ENCODE assay signal across 29 mouse cellular contexts in genomic region chr12:107769801-107770515, GRCm38 (mm10).
DNase-seq lines count a peak whose midpoint lies in the region; ATAC-seq and TF ChIP-seq lines count a peak whose summit lies in the region.
"Had no signal": no experiment of that assay in that cellular context is flagged by ENCODE, and none has a peak within 500 bp of the region (broad histone marks: within the 10 kb centered on the region; RNA-seq: fewer than 3 reads in every experiment).

No protein-coding gene starts in this region.

- ATAC-seq in forebrain, embryonic 11.5 days (replicated peaks; ENCODE audit: low FRiP score), result no peak
- no peak for ATAC-seq in forebrain, embryonic 12.5 days (ENCODE audit: low FRiP score)
- ATAC-seq in intestine, embryonic 15.5 days, result peak; percentile 43; the same call in 1 of the 2 replicates
- ATAC-seq in intestine, postnatal 0 days, result no peak
- ATAC-seq: hindbrain, postnatal 0 days; midbrain, embryonic 15.5 days had no signal

- 73% methylated on average over 13 of the region's 13 CpGs for WGBS in forebrain, embryonic 11.5 days
- 66% methylated on average over 13 of the region's 13 CpGs for WGBS in forebrain, embryonic 12.5 days
- 62% methylated on average over 13 of the region's 13 CpGs for WGBS in intestine, embryonic 15.5 days
- WGBS in intestine, postnatal 0 days, result 63% methylated on average over 13 of the region's 13 CpGs

- H3K9ac ChIP-seq in forebrain, embryonic 11.5 days (ENCODE audit: low read length), result no peak overlapping the region
- H3K9ac ChIP-seq in forebrain, embryonic 12.5 days, result no peak overlapping the region
- no peak overlapping the region for H3K9ac ChIP-seq in intestine, embryonic 15.5 days
- H3K9ac ChIP-seq in intestine, postnatal 0 days (ENCODE audit: low read depth, low read length), result no peak overlapping the region
- H3K9ac ChIP-seq: embryonic facial prominence, embryonic 13.5 days; heart, embryonic 13.5 days; hindbrain, embryonic 12.5 days; limb, embryonic 12.5 days; liver, embryonic 15.5 days; lung, embryonic 14.5 days; midbrain, embryonic 15.5 days had no signal

- no peaks in the 10 kb centered on the region for H3K4me1 ChIP-seq in forebrain, embryonic 11.5 days (replicated peaks; ENCODE audit: control insufficient read depth, insufficient read depth, low read length)
- H3K4me1 ChIP-seq in forebrain, embryonic 12.5 days, result peaks cover 6% of the 10 kb centered on the region
- H3K4me1 ChIP-seq in intestine, embryonic 15.5 days (replicated peaks), result no peaks in the 10 kb centered on the region
- H3K4me1 ChIP-seq in intestine, postnatal 0 days (replicated peaks; ENCODE audit: control insufficient read depth, insufficient read depth, low read length), result 0 out of 2 replicates have a peak, but pooled peaks cover 4% of the 10 kb centered on the region
- H3K4me1 ChIP-seq: heart, embryonic 13.5 days; limb, embryonic 12.5 days; liver, embryonic 15.5 days; midbrain, embryonic 15.5 days had no signal

- no peak overlapping the region for H3K4me2 ChIP-seq in forebrain, embryonic 11.5 days (ENCODE audit: low read depth, low read length, severe bottlenecking)
- no peak overlapping the region for H3K4me2 ChIP-seq in forebrain, embryonic 12.5 days
- H3K4me2 ChIP-seq in intestine, embryonic 15.5 days (replicated peaks), result no peak overlapping the region
- H3K4me2 ChIP-seq in intestine, postnatal 0 days (replicated peaks; ENCODE audit: low read depth), result no peak overlapping the region
- H3K4me2 ChIP-seq: embryonic facial prominence, embryonic 13.5 days; heart, embryonic 13.5 days; hindbrain, embryonic 12.5 days; limb, embryonic 12.5 days; liver, embryonic 15.5 days; lung, embryonic 14.5 days; midbrain, embryonic 15.5 days had no signal

- H3K4me3 ChIP-seq in forebrain, embryonic 11.5 days (ENCODE audit: low read depth, low read length), result no peak overlapping the region
- H3K4me3 ChIP-seq in forebrain, embryonic 12.5 days (replicated peaks), result no peak overlapping the region
- no peak overlapping the region for H3K4me3 ChIP-seq in intestine, embryonic 15.5 days (replicated peaks)
- H3K4me3 ChIP-seq in intestine, postnatal 0 days (ENCODE audit: low read depth, low read length), result no peak overlapping the region
- H3K4me3 ChIP-seq: embryonic facial prominence, embryonic 13.5 days; forebrain, embryonic 10.5 days; heart, embryonic 13.5 days; hindbrain, embryonic 12.5 days; left cerebral cortex, adult 2 months; limb, embryonic 12.5 days; liver, embryonic 15.5 days; midbrain, embryonic 15.5 days had no signal

- no peaks in the 10 kb centered on the region for H3K36me3 ChIP-seq in forebrain, embryonic 11.5 days (ENCODE audit: control insufficient read depth, insufficient read depth, low read length)
- H3K36me3 ChIP-seq in forebrain, embryonic 12.5 days (replicated peaks), result no peaks in the 10 kb centered on the region
- H3K36me3 ChIP-seq in intestine, embryonic 15.5 days, result no peaks in the 10 kb centered on the region
- no peaks in the 10 kb centered on the region for H3K36me3 ChIP-seq in intestine, postnatal 0 days (ENCODE audit: control insufficient read depth, insufficient read depth)
- H3K36me3 ChIP-seq: embryonic facial prominence, embryonic 13.5 days; forebrain, embryonic 10.5 days; G1E; heart, embryonic 13.5 days; hindbrain, embryonic 12.5 days; limb, embryonic 12.5 days; liver, embryonic 15.5 days; midbrain, embryonic 15.5 days had no signal

- no peak overlapping the region for H3K27ac ChIP-seq in forebrain, embryonic 11.5 days (ENCODE audit: low read depth, low read length)
- H3K27ac ChIP-seq in forebrain, embryonic 12.5 days, result no peak overlapping the region
- H3K27ac ChIP-seq in intestine, embryonic 15.5 days, result no peak overlapping the region
- no peak overlapping the region for H3K27ac ChIP-seq in intestine, postnatal 0 days (ENCODE audit: low read depth, low read length)
- H3K27ac ChIP-seq: embryonic facial prominence, embryonic 13.5 days; forebrain, embryonic 10.5 days; heart, embryonic 13.5 days; hindbrain, embryonic 12.5 days; hindbrain, postnatal 0 days; left cerebral cortex, adult 2 months; limb, embryonic 12.5 days; liver, embryonic 15.5 days; midbrain, embryonic 15.5 days had no signal

- no peaks in the 10 kb centered on the region for H3K9me3 ChIP-seq in forebrain, embryonic 11.5 days (ENCODE audit: control insufficient read depth, low read length)
- no peaks in the 10 kb centered on the region for H3K9me3 ChIP-seq in forebrain, embryonic 12.5 days
- H3K9me3 ChIP-seq in intestine, embryonic 15.5 days, result no peaks in the 10 kb centered on the region
- H3K9me3 ChIP-seq in intestine, postnatal 0 days (ENCODE audit: control insufficient read depth), result no peaks in the 10 kb centered on the region
- H3K9me3 ChIP-seq: forebrain, embryonic 10.5 days; heart, embryonic 13.5 days; hindbrain, embryonic 12.5 days; limb, embryonic 12.5 days; midbrain, embryonic 15.5 days had no signal

- no peaks in the 10 kb centered on the region for H3K27me3 ChIP-seq in forebrain, embryonic 11.5 days (ENCODE audit: control insufficient read depth, insufficient read depth, low read length)
- H3K27me3 ChIP-seq in forebrain, embryonic 12.5 days, result no peaks in the 10 kb centered on the region
- H3K27me3 ChIP-seq in intestine, embryonic 15.5 days (replicated peaks), result no peaks in the 10 kb centered on the region
- no peaks in the 10 kb centered on the region for H3K27me3 ChIP-seq in intestine, postnatal 0 days (replicated peaks; ENCODE audit: control insufficient read depth, insufficient read depth, low read length)
- H3K27me3 ChIP-seq: embryonic facial prominence, embryonic 13.5 days; heart, embryonic 13.5 days; hindbrain, embryonic 12.5 days; limb, embryonic 12.5 days; liver, embryonic 15.5 days; midbrain, embryonic 15.5 days had no signal

- TF ChIP-seq POLR2A in brain, embryonic 14.5 days (IDR thresholded peaks at IDR 0.05; ENCODE audit: borderline replicate concordance, extremely low read depth, insufficient read depth, insufficient read length, poor library complexity, severe bottlenecking), result no peak

- no peak for TF ChIP-seq CTCF in intestine, postnatal 0 days (IDR thresholded peaks at IDR 0.05; ENCODE audit: low read depth)
- TF ChIP-seq CTCF in brain, embryonic 14.5 days (IDR thresholded peaks at IDR 0.05; ENCODE audit: borderline replicate concordance, extremely low read depth, insufficient read depth, insufficient read length), result no peak

- peak; percentile 28 for DNase-seq in forebrain, embryonic 11.5 days (ENCODE audit: low spot score)
- DNase-seq in retina, postnatal 1 day, result peak; percentile 33
- no peak for DNase-seq in retina, embryonic 14.5 days (ENCODE audit: low spot score)
- peak; percentile 24 for DNase-seq in brain, embryonic 14.5 days (ENCODE audit: low read depth)
- no peak for DNase-seq in embryo, embryonic 10.5 days (ENCODE audit: low spot score)
- DNase-seq: adrenal gland, postnatal 10 days; cerebellum, adult 11 months; cerebellum, adult 9-10 months; gastrocnemius, postnatal 25 days; heart, adult 18-20 months; heart, postnatal 36 days; kidney, adult 11 months; lung, embryonic 14.5 days; lung, postnatal 14 days; right cerebral cortex, postnatal 4 days; thymus, postnatal 14 days had no signal

Comparison
In these comparisons a context has a peak if more than half of its experiments do, and no peak if none do; other contexts are left out.
1. DNase-seq: peak in forebrain, embryonic 11.5 days (single experiment), retina, postnatal 1 day (single experiment) and brain, embryonic 14.5 days (single experiment); none in retina, embryonic 14.5 days (single experiment) and embryo, embryonic 10.5 days (single experiment).